Mouse (Mus musculus): ENCODE results near the gene Epgn.

GRCm38 (mm10) chr5:90980297-90980696 lies 47.0 kb upstream of the Epgn start:
- TF ChIP-seq POLR2A (IDR thresholded peaks at IDR 0.05; ENCODE audit: extremely low read depth, insufficient read depth, low read length) (no peak), CTCF (IDR thresholded peaks at IDR 0.05; ENCODE audit: extremely low read depth, insufficient read depth, low read length) (no peak)

Data from cortical plate, adult 2 months (tissue).